Mouse (Mus musculus) urinary bladder, postnatal 14 days (tissue): ENCODE measurements around the gene Ifna5.

Experiments
- DNase-seq: peaks from one replicate; pipeline ENCODE4 v3.0.0; 2021; ENCODE audit warnings: low spot score

Ifna5 gene

DNA sequence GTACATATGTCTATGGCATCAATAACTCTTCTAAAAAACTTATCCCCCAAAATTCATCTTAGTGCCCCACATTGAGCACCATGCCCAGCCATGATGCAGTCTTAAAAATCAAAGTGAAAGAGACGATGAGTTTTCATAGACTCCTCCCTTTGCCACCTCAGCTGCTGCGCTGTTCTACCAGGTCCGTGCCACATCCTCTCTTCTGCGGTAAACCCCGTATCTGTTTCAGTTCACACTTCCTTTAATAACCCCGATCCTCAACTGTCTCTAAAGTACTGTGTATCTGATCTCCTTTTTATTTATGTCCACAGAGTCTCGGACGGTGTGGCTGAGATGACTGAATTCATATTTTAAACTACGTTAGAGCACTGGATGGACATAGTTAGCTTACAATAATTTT, 29.3 kb downstream of the Ifna5 start:
- no peak for DNase-seq

DNA sequence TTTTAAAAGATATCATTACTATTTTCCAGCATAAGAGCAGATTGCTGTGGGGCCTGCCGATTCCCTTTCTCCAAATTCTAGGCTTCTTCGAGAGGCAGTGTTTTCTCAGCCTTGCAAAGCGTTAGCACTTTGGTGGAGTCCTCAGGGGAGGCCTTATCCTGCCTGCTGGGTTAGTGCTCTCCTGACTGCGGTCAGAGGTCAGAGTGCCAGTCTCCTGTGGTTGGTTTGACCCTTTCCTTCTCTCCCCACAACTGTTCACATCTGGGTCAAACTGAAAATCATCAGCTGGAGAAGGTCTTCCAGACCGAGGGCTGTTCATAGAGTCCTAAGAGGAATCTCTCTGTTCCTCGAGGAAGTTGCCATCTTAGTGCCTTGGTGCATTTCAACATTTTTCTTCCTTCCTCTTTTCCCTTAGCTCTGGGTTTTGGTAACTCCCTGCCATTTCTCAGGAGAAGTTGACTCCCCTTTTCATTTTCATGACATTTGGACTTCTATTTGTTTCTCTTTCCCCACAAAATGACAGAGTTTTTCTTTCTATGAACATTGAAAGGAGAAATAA, 29.8 kb downstream of the Ifna5 start:
- no peak for DNase-seq

GRCm38 (mm10) chr4:88867366-88867925, 32.1 kb downstream of the Ifna5 start:
- DNase-seq = peak; percentile 79

- DNase-seq = peak; percentile 11
These were observed 32.9 kb downstream of the Ifna5 start for GRCm38 (mm10) chr4:88867926-88868911.

GRCm38 (mm10) chr4:88872691-88873090, 37.4 kb downstream of the Ifna5 start:
- peak; percentile 16 for DNase-seq

- no peak for DNase-seq
These were observed 40.2 kb downstream of the Ifna5 start for GRCm38 (mm10) chr4:88875435-88876095.

DNA sequence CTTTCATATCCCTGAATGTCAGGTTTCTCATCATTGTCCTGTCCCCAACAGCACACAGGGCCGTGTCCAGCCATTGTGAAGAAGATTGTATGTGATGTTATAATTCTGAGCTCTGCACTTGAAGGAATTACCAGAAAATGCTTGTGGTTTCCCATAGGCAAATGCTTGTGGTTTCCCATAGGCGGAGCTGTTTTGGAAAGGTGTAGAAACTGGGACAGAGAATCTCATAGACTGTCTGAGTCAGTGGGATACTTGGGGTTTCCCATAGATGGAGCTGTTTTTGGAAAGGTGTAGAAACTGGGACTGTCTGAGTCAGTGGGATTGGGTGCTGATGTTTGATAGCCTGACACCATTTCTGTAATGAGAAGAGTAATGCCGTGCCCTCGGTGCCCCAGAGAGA, 41.2 kb downstream of the Ifna5 start:
- no peak for DNase-seq

DNA sequence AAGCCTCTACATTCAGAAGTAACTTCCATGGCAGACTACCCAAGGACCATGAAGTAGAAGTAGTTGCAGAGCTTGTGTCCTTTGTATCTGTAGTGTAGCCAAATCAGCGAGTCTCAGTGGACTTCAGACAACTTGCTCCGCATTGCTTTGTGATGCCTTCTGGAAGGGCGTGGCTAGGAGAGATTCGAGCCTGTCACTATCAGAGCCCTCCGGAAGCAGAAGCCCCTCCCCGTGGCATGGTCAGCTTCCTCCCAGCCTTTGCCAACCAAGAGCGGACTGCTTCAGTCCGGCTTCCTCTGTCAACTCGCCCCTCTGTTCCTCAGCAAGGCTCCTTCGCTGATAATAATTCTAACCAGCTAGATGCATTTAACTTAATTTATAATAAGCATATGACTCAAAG, 42.9 kb downstream of the Ifna5 start:
- DNase-seq = no peak

DNA sequence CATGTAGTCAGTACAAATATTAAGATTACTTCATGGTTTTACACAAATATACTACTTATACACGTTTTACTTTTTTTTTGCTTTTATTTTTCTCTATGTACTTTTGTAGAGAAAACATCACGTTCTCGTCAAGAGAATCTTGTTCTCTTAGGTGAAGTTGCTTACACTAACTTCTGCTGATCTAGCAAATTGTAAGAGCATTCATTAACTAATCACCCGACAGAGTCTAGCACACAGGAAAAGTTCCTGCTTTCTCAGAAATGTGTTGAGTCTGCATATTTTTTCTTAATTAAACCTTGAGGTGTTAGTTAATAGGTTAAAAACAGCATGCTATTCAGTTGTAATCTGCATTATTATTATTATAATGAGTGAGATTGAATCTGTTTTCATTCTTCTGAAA, 43.4 kb downstream of the Ifna5 start:
- no peak for DNase-seq

DNA sequence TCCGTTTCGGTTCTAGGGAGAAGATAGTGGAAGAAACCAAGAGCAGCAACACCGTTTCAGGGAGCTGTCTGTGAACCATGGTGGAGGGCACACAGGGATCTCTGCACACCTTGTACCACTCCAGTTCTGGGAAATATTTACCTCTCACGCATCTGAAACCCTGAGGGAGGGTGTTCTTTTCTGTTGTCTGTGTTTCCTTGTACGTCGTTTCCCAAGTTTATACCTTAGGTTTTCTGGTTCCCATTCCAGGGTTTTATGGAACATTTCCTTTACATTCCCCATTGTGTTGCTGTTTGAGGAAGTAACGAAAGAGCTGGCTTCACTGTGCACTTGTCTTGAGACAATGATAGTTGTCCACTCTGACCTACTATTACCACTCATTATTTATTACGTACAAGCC, 44.8 kb downstream of the Ifna5 start, which contains the start of gene Ifne:
TSS of gene Ifne (minus strand) at position 101 of the 400 bp plus-strand sequence.
- DNase-seq = no peak
